Mouse (Mus musculus): ENCODE results near the gene Cfap126.

DNA sequence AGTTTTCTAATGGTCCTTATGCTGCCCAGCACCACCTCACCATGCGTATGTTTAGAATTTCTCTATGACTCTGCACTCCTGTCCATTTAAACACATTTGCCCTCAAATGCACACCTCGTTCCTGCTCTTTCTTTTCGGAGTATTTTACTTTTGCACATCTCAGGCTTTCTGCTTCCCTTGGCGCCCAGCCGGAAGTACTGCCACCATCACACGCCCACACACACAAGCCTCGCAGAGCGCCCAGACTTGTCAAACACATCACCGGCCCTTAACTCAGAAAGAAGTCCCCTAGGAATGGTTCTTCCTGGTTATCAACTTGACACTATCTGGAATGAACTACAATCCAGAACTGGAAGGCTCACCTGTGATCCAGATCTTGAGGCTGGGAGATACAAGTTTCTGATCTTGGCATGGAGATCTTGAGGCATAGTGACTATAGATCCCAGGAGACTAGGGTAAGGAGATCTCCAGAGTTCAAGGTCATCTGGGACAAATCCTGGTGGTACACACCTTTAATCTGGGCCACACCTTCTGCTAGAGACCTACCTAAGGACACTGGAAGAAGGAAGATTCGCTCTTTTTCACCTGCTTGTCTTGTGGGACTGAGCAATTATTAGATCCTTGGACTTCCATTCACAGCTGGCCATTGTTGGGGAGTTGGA, 10.4 kb upstream of the Cfap126 start:
- no peak for TF ChIP-seq POLR2A (IDR thresholded peaks at IDR 0.05; ENCODE audit: insufficient read depth, low read depth, low read length)
- no peak for TF ChIP-seq CTCF (IDR thresholded peaks at IDR 0.05)
